Mouse (Mus musculus): ENCODE measurements around the gene Fam185a. TPM values are rescaled to one million over a fixed set of nuclear protein-coding genes. Genes with fewer than 3 reads are reported as not detected.

Fam185a gene
- total RNA-seq, 2 experiments from 2014 or later, result 12.1 to 13.2 TPM

DNA sequence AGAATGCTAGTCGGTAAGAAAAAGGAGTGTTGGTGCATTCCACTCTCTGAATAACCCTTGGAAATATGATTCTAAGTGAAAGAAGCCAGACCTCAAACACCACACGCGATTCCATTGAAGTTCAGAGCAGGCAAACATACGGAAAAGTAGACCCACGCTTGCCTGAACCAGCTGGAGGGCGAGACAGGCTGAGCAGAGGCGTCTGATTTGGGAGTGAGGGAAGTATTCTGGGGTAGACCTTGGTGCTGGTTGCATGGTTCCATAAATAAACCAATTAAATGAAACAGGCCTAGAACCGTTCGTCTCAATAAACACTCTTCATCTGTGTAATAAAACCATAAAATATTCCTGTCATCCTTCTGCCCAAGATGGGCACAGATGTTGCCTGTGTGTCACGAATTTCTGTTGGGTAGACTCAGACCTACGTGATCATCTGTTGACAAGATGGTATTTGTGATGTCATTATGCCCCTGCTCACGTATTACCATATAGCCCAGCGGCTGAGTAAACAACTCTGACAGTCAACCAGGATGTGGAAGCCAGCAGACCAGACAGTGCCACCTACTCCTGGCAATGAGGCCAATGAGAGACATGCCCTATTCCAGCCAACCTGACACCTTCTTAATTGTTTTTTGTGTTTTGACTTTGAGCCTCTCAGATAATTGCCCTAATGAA is 78.3 kb downstream of the Fam185a start:
- H3K27ac ChIP-seq, result peak overlapping the region; percentile 51; the same call in 1 of the 2 replicates
- TF ChIP-seq CTCF (conservative IDR thresholded peaks at IDR 0.05), result no peak
- no peak overlapping the region for H3K4me3 ChIP-seq
- DNase-seq (ENCODE audit: low spot score in 2 of 2), result peak; percentile 72 to 77

DNA sequence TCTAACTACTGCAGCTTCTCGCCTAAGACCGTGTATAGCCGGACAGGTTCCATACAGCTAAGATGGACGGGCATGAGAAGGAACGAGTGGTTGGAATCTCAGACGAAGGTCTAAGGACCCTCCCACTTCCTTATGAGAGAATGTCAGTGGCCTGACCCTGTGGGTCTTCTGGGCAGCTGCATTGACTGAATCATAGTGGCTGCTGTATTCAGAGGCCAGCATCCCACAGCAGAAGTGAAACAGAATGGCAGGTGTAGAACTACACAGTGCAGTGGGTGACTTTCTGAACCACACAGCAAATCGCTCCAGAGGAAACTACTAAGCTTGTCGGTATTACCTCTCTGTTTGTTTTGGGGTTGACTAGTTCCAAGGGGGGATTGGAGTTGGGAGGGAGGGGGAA is 80.4 kb downstream of the Fam185a start:
- DNase-seq (ENCODE audit: low spot score in 2 of 2), result no peak
- H3K4me3 ChIP-seq, result no peak overlapping the region
- no peak for TF ChIP-seq CTCF (conservative IDR thresholded peaks at IDR 0.05)
- no peak overlapping the region for H3K27ac ChIP-seq

DNA sequence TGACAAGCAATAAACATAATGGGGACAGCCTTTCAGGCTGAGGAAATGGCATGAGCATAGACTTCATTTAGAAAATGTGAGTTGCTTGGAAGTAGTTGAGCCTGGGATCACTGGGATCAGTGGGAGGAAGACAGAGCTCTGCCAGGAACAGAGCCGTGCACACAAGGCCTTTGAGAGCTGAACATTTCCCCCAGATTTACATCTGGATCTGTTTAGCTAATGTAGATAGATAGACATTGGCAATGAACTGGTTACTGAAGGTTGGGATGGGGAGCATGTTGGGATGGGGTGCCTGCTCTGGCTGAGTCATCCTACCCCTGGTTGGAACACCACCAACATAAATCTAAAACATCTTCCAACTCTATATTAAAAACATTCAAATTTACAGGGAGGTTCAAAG is 82.1 kb downstream of the Fam185a start:
- TF ChIP-seq CTCF (conservative IDR thresholded peaks at IDR 0.05), result no peak
- Histone ChIP-seq H3K4me3 (no peak overlapping the region), H3K27ac (no peak overlapping the region)
- no peak for DNase-seq (ENCODE audit: low spot score in 2 of 2)

DNA sequence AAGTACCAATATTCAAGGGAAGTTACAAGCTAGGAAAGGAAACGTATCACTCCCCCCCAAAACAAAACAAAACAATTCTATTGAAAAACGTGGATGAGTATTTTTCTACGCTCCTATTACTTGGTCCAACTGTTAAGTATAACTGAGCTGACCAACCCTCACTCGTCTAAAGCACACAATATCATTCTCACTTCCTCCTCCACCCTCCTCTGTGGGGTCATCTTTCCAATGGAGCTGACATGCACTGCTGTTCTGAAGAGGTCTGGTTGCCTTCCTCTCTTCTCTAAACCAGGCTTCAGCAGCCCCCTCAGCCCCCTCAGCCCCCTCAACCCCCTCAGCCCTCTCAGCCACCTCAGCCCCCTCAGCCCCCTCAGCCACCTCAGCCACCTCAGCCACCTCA is 85.0 kb downstream of the Fam185a start:
- Histone ChIP-seq H3K4me3 (no peak overlapping the region), H3K27ac (no peak overlapping the region)
- DNase-seq (ENCODE audit: low spot score in 2 of 2), result no peak
- TF ChIP-seq CTCF (conservative IDR thresholded peaks at IDR 0.05), result no peak

GRCm38 (mm10) chr5:21513363-21513762 is 88.6 kb downstream of the Fam185a start:
- Histone ChIP-seq H3K4me3 (no peak overlapping the region), H3K27ac (no peak overlapping the region)
- no peak for TF ChIP-seq CTCF (conservative IDR thresholded peaks at IDR 0.05)
- no peak for DNase-seq (ENCODE audit: low spot score in 2 of 2)

- no peak overlapping the region for H3K4me3 ChIP-seq
- TF ChIP-seq CTCF (conservative IDR thresholded peaks at IDR 0.05), result no peak
- no peak for DNase-seq (ENCODE audit: low spot score in 2 of 2)
- H3K27ac ChIP-seq, result no peak overlapping the region
These were observed 92.8 kb downstream of the Fam185a start for GRCm38 (mm10) chr5:21517562-21517961.

GRCm38 (mm10) chr5:21518207-21518606 is 93.4 kb downstream of the Fam185a start:
- no peak overlapping the region for H3K4me3 ChIP-seq
- DNase-seq (ENCODE audit: low spot score in 2 of 2), result no peak
- H3K27ac ChIP-seq, result no peak overlapping the region
- TF ChIP-seq CTCF (conservative IDR thresholded peaks at IDR 0.05), result no peak

DNA sequence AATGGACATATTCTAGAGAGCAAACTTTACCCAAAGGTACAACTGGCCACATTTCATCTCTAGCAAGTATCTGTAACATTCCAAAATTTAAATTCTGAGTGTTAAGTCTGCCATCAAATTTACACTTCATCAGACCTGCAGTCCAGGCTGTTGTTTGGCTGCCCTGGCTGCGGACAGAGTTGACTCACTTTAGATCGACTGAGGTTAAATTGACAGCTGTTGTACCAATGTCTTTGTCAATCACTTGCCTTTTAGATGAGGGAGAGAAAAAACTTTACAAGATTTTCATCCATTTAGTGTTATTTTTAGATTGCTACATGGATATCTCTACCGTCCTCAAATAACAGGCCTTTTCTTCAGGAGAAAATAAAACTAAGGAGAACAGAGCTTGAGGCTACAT is 94.4 kb downstream of the Fam185a start:
- Histone ChIP-seq H3K4me3 (no peak overlapping the region), H3K27ac (no peak overlapping the region)
- no peak for DNase-seq (ENCODE audit: low spot score in 2 of 2)
- no peak for TF ChIP-seq CTCF (conservative IDR thresholded peaks at IDR 0.05)

DNA sequence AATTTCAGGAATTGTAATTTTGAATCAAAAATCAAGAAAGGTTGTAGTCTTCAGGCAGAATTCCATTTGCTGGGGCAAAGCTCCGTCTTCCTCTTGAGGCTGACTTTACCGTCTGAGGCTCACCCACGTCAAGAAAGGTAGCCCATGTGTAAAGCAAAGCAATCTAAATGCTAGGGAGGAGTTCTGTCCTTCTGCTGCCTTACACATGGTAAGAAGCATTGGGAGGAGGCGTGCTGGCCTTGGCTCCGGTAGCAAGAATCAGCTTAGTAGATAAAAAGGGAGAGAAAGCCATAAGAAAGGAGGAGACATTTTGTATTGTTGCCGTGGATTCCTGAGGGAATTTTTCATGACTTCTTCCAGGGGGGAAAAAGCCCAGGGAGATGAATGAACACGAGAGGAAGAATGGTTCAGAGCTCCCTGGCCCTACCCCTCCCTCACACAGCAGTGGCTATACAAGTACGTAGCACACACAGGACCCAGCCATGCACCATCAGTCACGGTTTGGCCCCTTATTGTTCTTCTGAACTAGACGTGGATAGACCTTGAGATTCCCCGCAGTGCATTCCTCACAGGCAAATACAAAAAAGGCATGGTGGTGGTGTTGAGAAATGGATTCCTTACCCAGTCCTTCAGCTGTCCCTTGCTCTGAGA is 102.2 kb downstream of the Fam185a start:
- no peak overlapping the region for H3K4me3 ChIP-seq
- no peak overlapping the region for H3K27ac ChIP-seq
- no peak for DNase-seq (ENCODE audit: low spot score in 2 of 2)
- no peak for TF ChIP-seq CTCF (conservative IDR thresholded peaks at IDR 0.05)

- H3K27ac ChIP-seq, result no peak overlapping the region
- TF ChIP-seq CTCF (conservative IDR thresholded peaks at IDR 0.05), result no peak
- DNase-seq (ENCODE audit: low spot score in 2 of 2), result no peak
- H3K4me3 ChIP-seq, result no peak overlapping the region
These were observed 102.7 kb downstream of the Fam185a start for GRCm38 (mm10) chr5:21527488-21527911.

- no peak for TF ChIP-seq CTCF (conservative IDR thresholded peaks at IDR 0.05)
- DNase-seq (ENCODE audit: low spot score in 2 of 2), result no peak
- Histone ChIP-seq H3K4me3 (no peak overlapping the region), H3K27ac (no peak overlapping the region)
These were observed 103.5 kb downstream of the Fam185a start for GRCm38 (mm10) chr5:21528068-21528842.

- TF ChIP-seq CTCF (conservative IDR thresholded peaks at IDR 0.05), result no peak
- no peak overlapping the region for H3K27ac ChIP-seq
- no peak for DNase-seq (ENCODE audit: low spot score in 2 of 2)
- no peak overlapping the region for H3K4me3 ChIP-seq
These were observed 104.5 kb downstream of the Fam185a start for GRCm38 (mm10) chr5:21529110-21529720.

Other genes starting within 250 kb of the Fam185a start
- gene Gsap, start 238.7 kb upstream of the Fam185a start, total RNA-seq (2021), result 1 to 10 TPM; 7.3 to 9.0 TPM
- 1 to 10 TPM; 1.6 to 2.0 TPM for gene Fgl2, start 52.3 kb upstream of the Fam185a start, total RNA-seq (2021)
- under 1 TPM; 0.20 to 0.28 TPM for gene Ccdc146, start 281 bp upstream of the Fam185a start, total RNA-seq (2021)
- under 1 TPM; 0.23 to 0.47 TPM for gene Lrrc17, start 118.6 kb downstream of the Fam185a start, total RNA-seq (2021)
- under 1 TPM; 0.29 to 0.41 TPM for gene Fbxl13, start 220.7 kb downstream of the Fam185a start, total RNA-seq (2021)
- 10 to 100 TPM; 20.6 to 23.3 TPM for gene Armc10, start 220.9 kb downstream of the Fam185a start, total RNA-seq (2021)

All from layer of hippocampus, adult 2 months (tissue).